Comparison of ENCODE assay signal across 8 mouse cellular contexts in genomic region chr10:66814565-66815201, GRCm38 (mm10).
DNase-seq lines count a peak whose midpoint lies in the region; ATAC-seq and TF ChIP-seq lines count a peak whose summit lies in the region.

No protein-coding gene starts in this region.

- WGBS in lung, embryonic 14.5 days = 8% methylated on average over 16 of the region's 16 CpGs
- 15% methylated on average over 16 of the region's 16 CpGs for WGBS in thymus, adult 2 months

- no peaks in the 10 kb centered on the region; the same call in 1 of the 2 replicates for H3K4me1 ChIP-seq in lung, embryonic 14.5 days (ENCODE audit: insufficient read depth)
- H3K4me1 ChIP-seq in thymus, adult 2 months (replicated peaks; ENCODE audit: control insufficient read depth, insufficient read depth, low read length) = no peaks in the 10 kb centered on the region

- DNase-seq in ES-CJ7 (ENCODE audit: low read depth, low spot score) = peak; percentile 91
- peak; percentile 62 to 72 for DNase-seq in cerebellum, adult 18-20 months
- peak; percentile 89 for DNase-seq in forelimb bud, embryonic 11.5 days (ENCODE audit: low read depth, low spot score)
- DNase-seq in heart, postnatal 4 days = peak; percentile 93
- peak; percentile 87 to 88 for DNase-seq in layer of hippocampus, adult 2 months (ENCODE audit: low spot score in 2 of 2)
- DNase-seq in lung, embryonic 14.5 days = peak; percentile 99
- peak; percentile 57 for DNase-seq in thymus, adult 2 months

- no peaks in the 10 kb centered on the region for H3K36me3 ChIP-seq in lung, embryonic 14.5 days (ENCODE audit: insufficient read depth)
- H3K36me3 ChIP-seq in thymus, adult 2 months (ENCODE audit: control insufficient read depth, insufficient read depth, low read length) = no peaks in the 10 kb centered on the region

- H3K9ac ChIP-seq in lung, embryonic 14.5 days = no peak overlapping the region

- peak overlapping the region; percentile 46; the same call in 1 of the 2 replicates for H3K4me2 ChIP-seq in lung, embryonic 14.5 days

- no peaks in the 10 kb centered on the region for H3K9me3 ChIP-seq in lung, embryonic 14.5 days (ENCODE audit: low read depth, low read length)

- H3K27me3 ChIP-seq in lung, embryonic 14.5 days (ENCODE audit: insufficient read depth, low read length) = no peaks in the 10 kb centered on the region
- no peaks in the 10 kb centered on the region for H3K27me3 ChIP-seq in thymus, adult 2 months (ENCODE audit: control insufficient read depth, insufficient read depth, low read length)

- no peak overlapping the region for H3K4me3 ChIP-seq in layer of hippocampus, adult 2 months
- no peak overlapping the region for H3K4me3 ChIP-seq in lung, embryonic 14.5 days (ENCODE audit: low read depth, low read length)
- no peak overlapping the region for H3K4me3 ChIP-seq in thymus, adult 2 months (ENCODE audit: control insufficient read depth, insufficient read depth, low read length)

- H3K27ac ChIP-seq in layer of hippocampus, adult 2 months = no peak overlapping the region
- peak overlapping the region; percentile 14; the same call in 1 of the 2 replicates for H3K27ac ChIP-seq in lung, embryonic 14.5 days (ENCODE audit: low read depth)
- no peak overlapping the region for H3K27ac ChIP-seq in thymus, adult 2 months (ENCODE audit: control insufficient read depth, insufficient read depth, low read length)

- TF ChIP-seq CTCF in layer of hippocampus, adult 2 months (conservative IDR thresholded peaks at IDR 0.05) = peak; percentile 98
- TF ChIP-seq CTCF in lung, embryonic 14.5 days (IDR thresholded peaks at IDR 0.05; ENCODE audit: low read depth) = peak; percentile 85
- peak; percentile 70; the same call in 1 of the 2 replicates for TF ChIP-seq CTCF in thymus, adult 2 months (IDR thresholded peaks at IDR 0.05; ENCODE audit: borderline replicate concordance, control insufficient read depth, extremely low read depth, insufficient read depth, low read length, poor library complexity)

- no peak for TF ChIP-seq POLR2A in thymus, adult 2 months (IDR thresholded peaks at IDR 0.05; ENCODE audit: control insufficient read depth, extremely low read depth, insufficient read depth, low read length, poor library complexity)

- peak; percentile 90 for ATAC-seq in lung, embryonic 14.5 days (ENCODE audit: insufficient read depth)
- peak; percentile 56; the same call in 1 of the 2 replicates for ATAC-seq in neutrophil, adult 5-6 weeks (ENCODE audit: extremely low read depth, insufficient number of reproducible peaks, low FRiP score, poor library complexity, severe bottlenecking)
